Mouse (Mus musculus) neural tube, embryonic 15.5 days (tissue): ENCODE results near the gene Rexo5. TPM values are rescaled to one million over a fixed set of nuclear protein-coding genes. Genes with fewer than 3 reads are reported as not detected.

Experiments
- ATAC-seq: fragments of 200-750 bp; cut with Nextera tagmentation; 2 replicates; pipeline ENCODE4 v1.8.0; 2017; ENCODE audit warnings: mild to moderate bottlenecking, moderate TSS enrichment, moderate library complexity; ENCODE audit not compliant: low FRiP score
- H3K27ac ChIP-seq: fragments of 300-500 bp; sonication (generic); replicated peaks from 2 replicates; pipeline ENCODE4 v1.5.1; 2015; ENCODE audit warnings: mild to moderate bottlenecking, inconsistent platforms
- H3K27me3 ChIP-seq: fragments of 300-500 bp; sonication (generic); replicated peaks from 2 replicates; pipeline ENCODE4 v1.6.1; 2015; ENCODE audit warnings: inconsistent platforms
- H3K36me3 ChIP-seq: fragments of 300-500 bp; sonication (generic); 2 replicates; pipeline ENCODE4 v1.6.1; 2015; ENCODE audit warnings: inconsistent platforms
- H3K4me1 ChIP-seq: fragments of 300-500 bp; sonication (generic); 2 replicates; pipeline ENCODE4 v1.6.1; 2015; ENCODE audit warnings: inconsistent platforms
- H3K4me2 ChIP-seq: fragments of 300-500 bp; sonication (generic); 2 replicates; pipeline ENCODE4 v1.6.1; 2015; ENCODE audit warnings: inconsistent platforms, mild to moderate bottlenecking, moderate library complexity
- H3K4me3 ChIP-seq: fragments of 300-500 bp; sonication (generic); replicated peaks from 2 replicates; pipeline ENCODE4 v1.5.1; 2015; ENCODE audit warnings: mild to moderate bottlenecking, inconsistent platforms
- H3K9ac ChIP-seq: fragments of 300-500 bp; sonication (generic); replicated peaks from 2 replicates; pipeline ENCODE4 v1.6.1; 2015; ENCODE audit warnings: mild to moderate bottlenecking, inconsistent platforms
- H3K9me3 ChIP-seq: fragments of 300-500 bp; sonication (generic); replicated peaks from 2 replicates; pipeline ENCODE4 v1.6.1; 2016; ENCODE audit warnings: inconsistent platforms
- WGBS: fragments of 180-500 bp; shearing (Covaris S2); methylation state at CpG from one replicate; pipeline ENCODE4 v1.1.7; 2015; ENCODE audit warnings: mixed read lengths; 5-methylcytosine and 5-hydroxymethylcytosine counted together
- polyA plus RNA-seq: library from polyadenylated mRNA; unstranded; fragments of >200 nt; fragmentation: Nextera tagmentation; extraction: Ambion mirVana; gene quantifications from 2 replicates; pipeline ENCODE4 v1.2.1, GENCODE M21; 2015

The Rexo5 gene
- polyA plus RNA-seq, 1 experiment from 2014 or later = 6.0 TPM

- H3K4me2 ChIP-seq = no peak overlapping the region
- peaks cover 55% of the 10 kb centered on the region for H3K36me3 ChIP-seq
- WGBS = 98% methylated on average over 5 of the region's 5 CpGs
- no peak for ATAC-seq
- no peak overlapping the region for H3K27ac ChIP-seq
- no peak overlapping the region for H3K4me3 ChIP-seq
- no peak overlapping the region for H3K9ac ChIP-seq
- H3K9me3 ChIP-seq = no peaks in the 10 kb centered on the region
- H3K4me1 ChIP-seq = no peaks in the 10 kb centered on the region
- H3K27me3 ChIP-seq = no peaks in the 10 kb centered on the region
These were observed 8.9 kb upstream of the Rexo5 start for GRCm38 (mm10) chr7:119784908-119785307.

DNA sequence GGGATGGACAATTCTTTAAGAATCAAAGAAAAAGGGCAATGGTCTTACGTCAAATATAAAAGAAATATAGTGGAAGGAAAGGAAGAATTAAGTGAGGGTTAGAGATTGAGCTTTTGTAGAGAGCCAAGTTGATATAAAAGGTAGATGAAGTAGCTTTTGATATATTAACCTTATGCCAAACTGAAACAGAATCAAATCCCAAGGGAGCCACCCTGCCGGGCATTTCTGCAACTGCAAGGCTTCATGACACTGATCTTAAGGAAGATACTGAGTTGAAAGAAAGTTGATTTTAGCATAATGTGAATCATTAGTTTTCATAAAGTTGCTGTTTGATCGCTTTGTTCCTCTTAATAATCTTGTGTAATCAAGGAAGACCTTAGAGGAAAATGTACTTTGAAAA, 4.8 kb upstream of the Rexo5 start:
- WGBS = 97% methylated on average over 3 of the region's 3 CpGs
- Histone ChIP-seq H3K36me3 (peaks cover 43% of the 10 kb centered on the region), H3K27ac (no peak overlapping the region), H3K27me3 (no peaks in the 10 kb centered on the region), H3K9me3 (no peaks in the 10 kb centered on the region), H3K4me1 (peaks cover 13% of the 10 kb centered on the region), H3K9ac (no peak overlapping the region), H3K4me2 (no peak overlapping the region), H3K4me3 (no peak overlapping the region)
- no peak for ATAC-seq

DNA sequence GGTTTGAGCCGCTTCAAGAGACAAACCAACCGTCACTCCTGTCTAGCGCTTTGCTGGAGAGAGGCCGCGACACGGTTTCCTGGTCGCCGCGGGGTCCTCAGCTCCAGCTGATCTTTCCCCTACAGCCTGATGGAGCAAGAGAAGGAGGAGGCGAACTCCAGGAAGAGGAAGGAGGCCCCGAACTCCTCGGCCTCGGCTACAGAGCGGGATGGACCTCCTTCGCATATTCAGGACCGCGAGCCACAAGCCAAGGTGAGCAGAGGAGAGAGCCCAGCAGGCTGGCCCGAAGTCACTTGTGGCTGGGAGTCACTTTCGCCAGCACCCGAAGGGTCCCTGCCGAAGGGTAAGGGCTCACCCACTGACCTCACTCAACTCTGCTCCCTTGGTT, 439 bp downstream of the Rexo5 start:
- under 1% methylated on average over 21 of the region's 21 CpGs for WGBS
- peak overlapping the region; percentile 75 for H3K9ac ChIP-seq
- no peaks in the 10 kb centered on the region for H3K9me3 ChIP-seq
- peaks cover 22% of the 10 kb centered on the region for H3K4me1 ChIP-seq
- H3K36me3 ChIP-seq = peaks cover 7% of the 10 kb centered on the region
- ATAC-seq = peak; percentile 82
- H3K4me3 ChIP-seq = peak overlapping the region; percentile 79
- no peaks in the 10 kb centered on the region for H3K27me3 ChIP-seq
- H3K4me2 ChIP-seq = peak overlapping the region; percentile 92
- peak overlapping the region; percentile 79 for H3K27ac ChIP-seq

DNA sequence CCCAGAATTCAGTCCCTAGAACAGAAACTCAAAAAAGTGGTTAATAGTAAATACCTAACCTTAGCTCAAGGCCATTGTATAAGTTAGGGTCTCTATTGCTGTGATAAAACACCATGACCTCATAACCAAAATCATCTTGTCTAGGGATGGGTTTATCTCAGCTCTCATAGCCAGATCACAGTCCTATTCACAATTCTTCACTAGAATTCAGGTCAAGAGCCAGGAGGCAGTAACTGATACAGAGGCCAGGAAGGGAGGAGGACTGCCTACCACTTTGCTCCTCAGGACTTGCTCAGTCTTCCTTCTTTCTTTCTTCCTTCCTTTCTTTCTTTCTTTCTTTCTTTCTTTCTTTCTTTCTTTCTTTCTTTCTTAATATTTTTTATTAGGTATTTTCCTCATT, 1.5 kb downstream of the Rexo5 start:
- Histone ChIP-seq H3K27ac (no peak overlapping the region), H3K27me3 (no peaks in the 10 kb centered on the region), H3K9me3 (no peaks in the 10 kb centered on the region), H3K9ac (no peak overlapping the region), H3K36me3 (no peaks in the 10 kb centered on the region), H3K4me1 (peaks cover 22% of the 10 kb centered on the region), H3K4me3 (no peak overlapping the region), H3K4me2 (peak overlapping the region; percentile 33)
- no peak for ATAC-seq

- ATAC-seq = no peak
- no peaks in the 10 kb centered on the region for H3K9me3 ChIP-seq
- 97% methylated on average over 3 of the region's 3 CpGs for WGBS
- H3K36me3 ChIP-seq = 0 out of 2 replicates have a peak, but pooled peaks cover 2% of the 10 kb centered on the region
- H3K27ac ChIP-seq = no peak overlapping the region
- H3K4me1 ChIP-seq = no peaks in the 10 kb centered on the region
- no peak overlapping the region for H3K4me3 ChIP-seq
- no peaks in the 10 kb centered on the region for H3K27me3 ChIP-seq
- no peak overlapping the region for H3K9ac ChIP-seq
- H3K4me2 ChIP-seq = no peak overlapping the region
These were observed 6.7 kb downstream of the Rexo5 start for GRCm38 (mm10) chr7:119800488-119800887.

- Histone ChIP-seq H3K27ac (no peak overlapping the region), H3K27me3 (no peaks in the 10 kb centered on the region), H3K9me3 (no peaks in the 10 kb centered on the region), H3K36me3 (0 out of 2 replicates have a peak, but pooled peaks cover 2% of the 10 kb centered on the region), H3K4me1 (no peaks in the 10 kb centered on the region), H3K4me3 (no peak overlapping the region), H3K9ac (no peak overlapping the region), H3K4me2 (no peak overlapping the region)
- no peak for ATAC-seq
- WGBS = 90% methylated on average over 3 of the region's 3 CpGs
These were observed 7.2 kb downstream of the Rexo5 start for GRCm38 (mm10) chr7:119800991-119801390.

DNA sequence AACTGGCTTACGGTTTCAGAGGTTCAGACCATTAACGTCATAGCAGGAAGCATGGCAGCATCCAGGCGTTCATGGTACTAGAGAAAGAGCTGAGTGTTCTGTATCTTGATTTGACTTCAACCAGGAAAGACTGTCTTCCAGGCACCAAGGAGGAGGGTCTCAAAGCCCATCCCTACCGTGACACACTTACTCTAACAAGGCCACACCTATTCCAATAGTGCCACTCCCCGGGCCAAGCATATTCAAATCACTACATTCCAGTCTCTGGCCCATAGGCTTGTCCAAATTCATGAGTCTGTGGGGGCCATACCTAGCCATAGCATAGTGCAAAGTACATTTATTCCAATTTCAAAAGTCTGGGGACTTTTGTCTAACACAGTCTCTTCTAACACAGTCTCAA, 13.6 kb downstream of the Rexo5 start:
- 93% methylated on average over 5 of the region's 5 CpGs for WGBS
- Histone ChIP-seq H3K4me1 (no peaks in the 10 kb centered on the region), H3K36me3 (0 out of 2 replicates have a peak, but pooled peaks cover 2% of the 10 kb centered on the region), H3K9me3 (no peaks in the 10 kb centered on the region), H3K27me3 (no peaks in the 10 kb centered on the region), H3K4me2 (no peak overlapping the region), H3K9ac (no peak overlapping the region), H3K27ac (no peak overlapping the region), H3K4me3 (no peak overlapping the region)
- ATAC-seq = no peak

DNA sequence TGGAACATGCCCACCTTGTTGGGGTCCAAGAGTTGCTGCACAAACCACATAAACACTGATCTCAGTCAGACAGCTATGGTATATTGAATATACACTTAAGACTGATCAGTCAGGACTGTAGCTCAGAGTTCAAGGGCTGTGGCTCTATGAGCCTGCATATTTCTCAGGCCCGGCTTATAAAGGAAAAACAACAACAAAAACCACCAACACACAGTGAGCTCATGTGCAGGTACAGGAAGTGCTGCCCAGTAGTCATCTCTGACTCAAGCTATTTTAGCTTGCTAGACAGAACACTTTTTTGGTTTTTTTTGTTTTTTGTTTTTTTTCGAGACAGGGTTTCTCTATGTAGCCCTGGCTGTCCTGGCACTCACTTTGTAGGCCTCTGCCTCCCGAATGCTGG, 14.9 kb downstream of the Rexo5 start:
- Histone ChIP-seq H3K4me2 (no peak overlapping the region), H3K9ac (no peak overlapping the region), H3K27ac (no peak overlapping the region), H3K36me3 (0 out of 2 replicates have a peak, but pooled peaks cover 2% of the 10 kb centered on the region), H3K4me3 (no peak overlapping the region), H3K27me3 (no peaks in the 10 kb centered on the region), H3K4me1 (no peaks in the 10 kb centered on the region), H3K9me3 (no peaks in the 10 kb centered on the region)
- ATAC-seq = no peak
- WGBS = 92% methylated on average over 3 of the region's 3 CpGs

GRCm38 (mm10) chr7:119835371-119835770, 41.6 kb downstream of the Rexo5 start:
- Histone ChIP-seq H3K9ac (no peak overlapping the region), H3K27me3 (no peaks in the 10 kb centered on the region), H3K4me1 (no peaks in the 10 kb centered on the region), H3K4me2 (no peak overlapping the region), H3K36me3 (no peaks in the 10 kb centered on the region), H3K9me3 (no peaks in the 10 kb centered on the region), H3K4me3 (no peak overlapping the region), H3K27ac (no peak overlapping the region)
- 100% methylated on average over 1 of the region's 1 CpGs for WGBS
- ATAC-seq = no peak

DNA sequence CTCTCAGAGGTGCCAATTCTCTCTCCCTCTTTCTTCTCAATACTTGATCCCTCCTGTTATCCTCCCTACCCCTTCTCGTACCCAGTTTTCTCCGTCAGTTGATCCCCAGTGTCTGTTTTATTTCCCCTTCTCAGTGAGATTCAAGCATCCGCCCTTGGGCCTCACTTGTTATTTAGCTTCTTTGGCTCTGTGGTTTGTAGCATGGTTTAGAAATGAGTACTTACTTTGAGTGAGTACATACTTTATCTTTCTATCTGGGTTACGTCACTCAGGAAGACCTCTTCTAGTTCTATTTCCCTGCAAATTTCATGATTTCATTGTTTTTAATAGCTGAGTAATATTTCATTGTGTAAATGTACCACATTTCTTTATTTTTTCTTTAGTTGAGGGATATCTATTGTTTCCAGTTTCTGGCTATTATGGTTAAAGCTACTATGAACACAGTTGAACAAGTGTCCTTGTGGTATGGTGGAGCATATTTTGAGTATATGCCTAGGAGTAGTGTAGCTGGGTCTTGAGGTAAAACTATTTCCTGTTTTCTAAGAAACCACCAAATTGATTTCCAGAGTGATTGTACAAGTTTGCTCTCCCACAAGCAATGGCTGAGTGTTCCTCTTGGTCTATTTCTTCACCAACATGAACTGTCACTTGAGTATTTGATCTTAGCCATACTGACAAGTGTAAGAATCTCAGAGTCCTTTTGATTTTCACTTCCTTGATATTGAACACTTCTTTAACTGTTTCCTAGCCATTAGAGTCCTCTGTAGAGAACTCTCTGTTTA, 42.4 kb downstream of the Rexo5 start:
- H3K27me3 ChIP-seq = no peaks in the 10 kb centered on the region
- no peak overlapping the region for H3K4me3 ChIP-seq
- no peak overlapping the region for H3K27ac ChIP-seq
- 98% methylated on average over 4 of the region's 4 CpGs for WGBS
- no peak overlapping the region for H3K9ac ChIP-seq
- no peak for ATAC-seq
- H3K4me2 ChIP-seq = no peak overlapping the region
- no peaks in the 10 kb centered on the region for H3K4me1 ChIP-seq
- H3K9me3 ChIP-seq = no peaks in the 10 kb centered on the region
- no peaks in the 10 kb centered on the region for H3K36me3 ChIP-seq

DNA sequence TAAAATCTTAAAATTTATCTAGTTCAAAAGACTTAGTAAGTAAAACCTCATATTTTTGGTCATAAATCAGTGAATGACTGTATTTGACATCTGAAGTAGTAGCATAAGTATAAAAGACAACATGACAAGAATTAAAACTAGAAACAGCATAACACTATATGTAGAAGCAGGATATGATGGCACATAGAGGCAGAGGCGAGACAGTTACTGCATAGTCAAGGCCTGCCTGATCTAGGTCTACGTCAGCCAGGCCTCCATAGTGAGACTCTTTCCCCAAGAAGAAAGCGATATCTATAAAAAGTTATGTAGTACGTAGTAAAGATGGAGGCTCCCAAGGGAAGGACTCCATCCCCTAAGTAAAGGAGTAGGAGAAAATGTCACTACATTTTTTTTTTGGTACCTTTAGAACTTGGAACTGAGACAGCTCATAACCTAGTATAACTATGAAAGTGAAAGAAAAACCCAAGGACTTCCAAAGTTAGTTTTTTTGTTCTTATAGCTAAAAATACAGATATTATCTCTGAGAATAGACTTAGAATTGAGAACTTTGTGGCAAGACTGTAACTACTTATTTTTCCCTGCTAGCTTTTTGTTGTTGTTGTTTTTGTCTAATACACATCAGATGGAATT, 48.1 kb downstream of the Rexo5 start:
- H3K4me2 ChIP-seq = no peak overlapping the region
- no peaks in the 10 kb centered on the region for H3K27me3 ChIP-seq
- no peak overlapping the region for H3K27ac ChIP-seq
- H3K9ac ChIP-seq = no peak overlapping the region
- no peaks in the 10 kb centered on the region for H3K4me1 ChIP-seq
- H3K9me3 ChIP-seq = no peaks in the 10 kb centered on the region
- H3K36me3 ChIP-seq = no peaks in the 10 kb centered on the region
- ATAC-seq = no peak
- 91% methylated on average over 4 of the region's 4 CpGs for WGBS
- H3K4me3 ChIP-seq = no peak overlapping the region

- ATAC-seq = no peak
- 89% methylated on average over 2 of the region's 2 CpGs for WGBS
- Histone ChIP-seq H3K4me1 (no peaks in the 10 kb centered on the region), H3K4me2 (no peak overlapping the region), H3K4me3 (no peak overlapping the region), H3K9ac (no peak overlapping the region), H3K27ac (no peak overlapping the region), H3K36me3 (no peaks in the 10 kb centered on the region), H3K27me3 (no peaks in the 10 kb centered on the region), H3K9me3 (no peaks in the 10 kb centered on the region)
These were observed 51.7 kb downstream of the Rexo5 start for GRCm38 (mm10) chr7:119845541-119845940.
